Mouse (Mus musculus) liver, embryonic 16.5 days (tissue): ENCODE results near the gene Trim17. TPM values are rescaled to one million over a fixed set of nuclear protein-coding genes. Genes with fewer than 3 reads are reported as not detected.

Experiments used
- ATAC-seq: fragments of 200-750 bp; cut with Nextera tagmentation; 2 replicates; pipeline ENCODE4 v1.8.0; 2017; ENCODE audit warnings: low read depth, mild to moderate bottlenecking, moderate number of reproducible peaks, moderate library complexity
- H3K27ac ChIP-seq: fragments of 300-500 bp; sonication (generic); 2 replicates; pipeline ENCODE4 v1.5.1; 2014; ENCODE audit warnings: mild to moderate bottlenecking, low read length
- H3K27me3 ChIP-seq: fragments of 300-500 bp; sonication (generic); 2 replicates; pipeline ENCODE4 v1.6.1; 2014; ENCODE audit warnings: low read depth, low read length, mixed read lengths; ENCODE audit not compliant: control insufficient read depth, insufficient read depth
- H3K36me3 ChIP-seq: fragments of 300-500 bp; sonication (generic); 2 replicates; pipeline ENCODE4 v1.6.1; 2014; ENCODE audit warnings: mild to moderate bottlenecking; ENCODE audit not compliant: control insufficient read depth, insufficient read depth
- H3K4me1 ChIP-seq: fragments of 300-500 bp; sonication (generic); 2 replicates; pipeline ENCODE4 v1.6.1; 2014; ENCODE audit warnings: low read depth, low read length, mixed read lengths; ENCODE audit not compliant: control insufficient read depth
- H3K4me2 ChIP-seq: fragments of 300-500 bp; sonication (generic); 2 replicates; pipeline ENCODE4 v1.6.1; 2014; ENCODE audit warnings: low read depth, low read length, mixed read lengths
- H3K4me3 ChIP-seq: fragments of 300-500 bp; sonication (generic); 2 replicates; pipeline ENCODE4 v1.5.1; 2014; ENCODE audit warnings: low read depth, mild to moderate bottlenecking, low read length
- H3K9ac ChIP-seq: fragments of 300-500 bp; sonication (generic); 2 replicates; pipeline ENCODE4 v1.6.1; 2014; ENCODE audit warnings: low read depth, low read length
- H3K9me3 ChIP-seq: fragments of 300-500 bp; sonication (generic); replicated peaks from 2 replicates; pipeline ENCODE4 v1.6.1; 2016; ENCODE audit warnings: low read length; ENCODE audit not compliant: control insufficient read depth
- WGBS: fragments of 180-500 bp; shearing (Covaris S2); extraction: QIAGEN DNeasy Blood & Tissue Kit; methylation state at CpG from one replicate; pipeline ENCODE4 v1.1.7; 2014; ENCODE audit not compliant: insufficient replicate concordance; 5-methylcytosine and 5-hydroxymethylcytosine counted together
- polyA plus RNA-seq: library from polyadenylated mRNA; unstranded; fragments of >200 nt; fragmentation: Nextera tagmentation; extraction: Ambion mirVana; gene quantifications from 2 replicates; pipeline ENCODE4 v1.2.1, GENCODE M21; 2015

The Trim17 gene
- polyA plus RNA-seq, 1 experiment from 2014 or later, result 0.15 TPM

- peaks cover 14% of the 10 kb centered on the region for H3K36me3 ChIP-seq
- peak overlapping the region; percentile 84 for H3K27ac ChIP-seq
- H3K9me3 ChIP-seq, result no peaks in the 10 kb centered on the region
- peak; percentile 36; the same call in 1 of the 2 replicates for ATAC-seq
- H3K27me3 ChIP-seq, result no peaks in the 10 kb centered on the region
- peak overlapping the region; percentile 92 for H3K9ac ChIP-seq
- peak overlapping the region; percentile 97 for H3K4me3 ChIP-seq
- peak overlapping the region; percentile 92 for H3K4me2 ChIP-seq
- peaks cover 33% of the 10 kb centered on the region for H3K4me1 ChIP-seq
- 51% methylated on average over 7 of the region's 7 CpGs for whole genome bisulfite sequencing
Observed at GRCm38 (mm10) chr11:58979661-58980060, 25.2 kb downstream of the Trim17 start.

GRCm38 (mm10) chr11:58980381-58980990 lies 26.0 kb downstream of the Trim17 start:
- Histone ChIP-seq H3K9me3 (no peaks in the 10 kb centered on the region), H3K36me3 (peaks cover 14% of the 10 kb centered on the region), H3K27ac (no peak overlapping the region), H3K27me3 (no peaks in the 10 kb centered on the region), H3K4me2 (peak overlapping the region; percentile 92), H3K9ac (peak overlapping the region; percentile 92; the same call in 1 of the 2 replicates), H3K4me1 (peaks cover 33% of the 10 kb centered on the region), H3K4me3 (peak overlapping the region; percentile 21; the same call in 1 of the 2 replicates)
- ATAC-seq, result no peak
- 71% methylated on average over 5 of the region's 5 CpGs for WGBS

- Histone ChIP-seq H3K4me1 (peaks cover 36% of the 10 kb centered on the region), H3K4me3 (no peak overlapping the region), H3K9me3 (no peaks in the 10 kb centered on the region), H3K27ac (no peak overlapping the region), H3K36me3 (peaks cover 14% of the 10 kb centered on the region), H3K4me2 (no peak overlapping the region), H3K27me3 (no peaks in the 10 kb centered on the region), H3K9ac (no peak overlapping the region)
- no peak for ATAC-seq
- WGBS, result 53% methylated on average over 14 of the region's 14 CpGs
Observed at GRCm38 (mm10) chr11:58981541-58982447, 27.3 kb downstream of the Trim17 start.

- H3K27me3 ChIP-seq, result no peaks in the 10 kb centered on the region
- H3K9me3 ChIP-seq, result no peaks in the 10 kb centered on the region
- 61% methylated on average over 18 of the region's 18 CpGs for WGBS
- peaks cover 17% of the 10 kb centered on the region for H3K36me3 ChIP-seq
- H3K4me3 ChIP-seq, result no peak overlapping the region
- H3K9ac ChIP-seq, result no peak overlapping the region
- peaks cover 33% of the 10 kb centered on the region for H3K4me1 ChIP-seq
- ATAC-seq, result no peak
- H3K4me2 ChIP-seq, result no peak overlapping the region
- no peak overlapping the region for H3K27ac ChIP-seq
Observed at GRCm38 (mm10) chr11:58982471-58983097, 28.1 kb downstream of the Trim17 start.

GRCm38 (mm10) chr11:58983691-58984341 lies 29.3 kb downstream of the Trim17 start:
- H3K27ac ChIP-seq, result no peak overlapping the region
- no peaks in the 10 kb centered on the region for H3K27me3 ChIP-seq
- peaks cover 20% of the 10 kb centered on the region for H3K36me3 ChIP-seq
- H3K4me1 ChIP-seq, result peaks cover 29% of the 10 kb centered on the region
- no peaks in the 10 kb centered on the region for H3K9me3 ChIP-seq
- no peak overlapping the region for H3K4me2 ChIP-seq
- H3K9ac ChIP-seq, result no peak overlapping the region
- no peak overlapping the region for H3K4me3 ChIP-seq
- ATAC-seq, result no peak
- 79% methylated on average over 6 of the region's 6 CpGs for WGBS

- H3K4me1 ChIP-seq, result peaks cover 21% of the 10 kb centered on the region
- 84% methylated on average over 7 of the region's 7 CpGs for WGBS
- H3K27ac ChIP-seq, result no peak overlapping the region
- H3K9ac ChIP-seq, result no peak overlapping the region
- ATAC-seq, result no peak
- H3K4me2 ChIP-seq, result no peak overlapping the region
- H3K27me3 ChIP-seq, result no peaks in the 10 kb centered on the region
- no peaks in the 10 kb centered on the region for H3K9me3 ChIP-seq
- H3K36me3 ChIP-seq, result peaks cover 21% of the 10 kb centered on the region
- H3K4me3 ChIP-seq, result no peak overlapping the region
Observed at GRCm38 (mm10) chr11:58984657-58985056, 30.2 kb downstream of the Trim17 start.

- ATAC-seq, result no peak
- H3K4me3 ChIP-seq, result no peak overlapping the region
- H3K36me3 ChIP-seq, result peaks cover 27% of the 10 kb centered on the region
- H3K27me3 ChIP-seq, result no peaks in the 10 kb centered on the region
- H3K9ac ChIP-seq, result no peak overlapping the region
- H3K4me2 ChIP-seq, result no peak overlapping the region
- H3K4me1 ChIP-seq, result peaks cover 13% of the 10 kb centered on the region
- H3K27ac ChIP-seq, result no peak overlapping the region
- WGBS, result 84% methylated on average over 3 of the region's 3 CpGs
- no peaks in the 10 kb centered on the region for H3K9me3 ChIP-seq
Observed at GRCm38 (mm10) chr11:58985299-58985917, 30.9 kb downstream of the Trim17 start.

- peaks cover 16% of the 10 kb centered on the region for H3K4me1 ChIP-seq
- WGBS, result 84% methylated on average over 4 of the region's 4 CpGs
- H3K36me3 ChIP-seq, result peaks cover 16% of the 10 kb centered on the region
Observed at GRCm38 (mm10) chr11:58989166-58989565, 34.7 kb downstream of the Trim17 start.

More at GRCm38 (mm10) chr11:58989166-58989565, 34.7 kb downstream of the Trim17 start:
- Histone ChIP-seq H3K4me2 (no peak overlapping the region), H3K9ac (no peak overlapping the region), H3K9me3 (no peaks in the 10 kb centered on the region), H3K27ac (no peak overlapping the region), H3K4me3 (no peak overlapping the region), H3K27me3 (no peaks in the 10 kb centered on the region; the same call in 1 of the 2 replicates)
- ATAC-seq, result no peak
